Mouse (Mus musculus): ENCODE data around the gene Mocs3.

The Mocs3 gene

GRCm38 (mm10) chr2:168230026-168230728 lies at the start of gene Mocs3, which contains the start of the genes Gm20716 and Dpm1:
Mocs3 (plus strand) TSS chr2:168230622.
Gm20716 (minus strand) TSS chr2:168230364.
Dpm1 (minus strand) TSS chr2:168230591.
- peak; percentile 76 for DNase-seq (ENCODE audit: low read depth)

- DNase-seq (ENCODE audit: low read depth): no peak
These were observed 38.6 kb upstream of the Mocs3 start for GRCm38 (mm10) chr2:168191856-168192255.

- DNase-seq (ENCODE audit: low read depth): no peak
These were observed 36.7 kb upstream of the Mocs3 start for GRCm38 (mm10) chr2:168193685-168194084.

GRCm38 (mm10) chr2:168195721-168196120 lies 34.7 kb upstream of the Mocs3 start:
- DNase-seq (ENCODE audit: low read depth): no peak

GRCm38 (mm10) chr2:168198421-168198820 lies 32.0 kb upstream of the Mocs3 start:
- DNase-seq (ENCODE audit: low read depth): no peak

DNA sequence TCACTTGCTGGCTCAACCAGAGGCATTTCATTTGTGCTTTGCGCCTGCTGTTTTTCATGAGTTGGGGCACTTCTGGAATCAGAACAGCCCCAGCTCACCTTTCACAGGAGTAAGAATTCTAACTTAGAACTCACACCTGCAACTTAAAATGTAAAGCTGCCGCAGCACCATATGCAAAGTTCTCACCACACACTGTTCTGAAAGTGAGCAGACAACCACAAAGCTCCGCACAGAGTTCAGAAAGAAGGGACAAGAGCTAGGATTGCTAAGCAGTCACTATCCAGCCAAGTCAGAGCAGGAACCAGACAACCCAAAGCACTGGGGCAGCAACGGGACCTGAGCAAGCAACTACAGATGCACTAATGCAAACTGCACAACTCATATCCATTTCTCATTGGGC lies 30.9 kb upstream of the Mocs3 start:
- DNase-seq (ENCODE audit: low read depth): no peak

GRCm38 (mm10) chr2:168200014-168200691 lies 30.3 kb upstream of the Mocs3 start:
- no peak for DNase-seq (ENCODE audit: low read depth)

DNA sequence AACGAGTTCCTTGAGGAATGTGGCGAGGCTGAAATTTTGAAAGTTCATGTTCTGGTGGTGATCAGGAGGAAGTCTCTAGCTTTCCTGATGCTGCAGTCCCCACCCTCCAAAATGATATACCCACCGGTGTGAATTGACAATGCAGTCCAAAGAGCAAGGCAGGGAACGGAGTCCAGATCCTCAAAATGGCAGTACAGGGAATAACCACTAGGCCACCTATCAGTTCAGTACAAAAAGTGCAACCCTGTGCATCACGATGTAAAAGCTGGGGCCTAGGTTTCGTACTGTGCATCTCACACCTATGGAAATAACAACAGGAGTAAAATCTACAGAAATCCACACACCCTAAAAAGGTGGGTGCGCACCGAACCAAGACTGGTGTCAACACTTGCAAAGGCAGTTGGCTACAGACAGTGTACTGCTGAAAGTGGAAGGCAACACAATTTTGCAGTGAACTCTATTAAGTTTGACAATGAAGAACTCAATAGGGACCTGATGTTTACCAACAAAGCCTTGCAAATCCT lies 25.9 kb upstream of the Mocs3 start:
- no peak for DNase-seq (ENCODE audit: low read depth)

DNA sequence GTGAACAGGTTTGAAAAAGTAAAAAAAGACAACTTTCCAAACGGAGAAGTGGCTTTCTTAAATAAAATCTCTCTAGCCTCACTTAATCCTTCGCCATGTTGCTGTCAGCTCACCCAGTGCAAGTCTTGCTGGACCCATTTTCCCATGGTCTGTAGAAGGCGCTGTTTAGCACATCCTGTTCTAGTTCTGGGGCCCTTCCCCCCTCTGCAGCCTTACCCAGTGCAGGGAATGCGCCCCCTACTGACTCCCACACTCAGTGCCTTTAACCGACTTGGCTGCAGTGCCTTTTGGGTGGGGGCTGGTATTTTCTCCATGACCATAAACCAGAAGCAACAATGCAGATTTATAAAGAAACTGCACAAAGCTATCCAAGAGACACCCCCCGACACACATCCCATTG lies 25.2 kb upstream of the Mocs3 start:
- peak; percentile 94 for DNase-seq (ENCODE audit: low read depth)

DNA sequence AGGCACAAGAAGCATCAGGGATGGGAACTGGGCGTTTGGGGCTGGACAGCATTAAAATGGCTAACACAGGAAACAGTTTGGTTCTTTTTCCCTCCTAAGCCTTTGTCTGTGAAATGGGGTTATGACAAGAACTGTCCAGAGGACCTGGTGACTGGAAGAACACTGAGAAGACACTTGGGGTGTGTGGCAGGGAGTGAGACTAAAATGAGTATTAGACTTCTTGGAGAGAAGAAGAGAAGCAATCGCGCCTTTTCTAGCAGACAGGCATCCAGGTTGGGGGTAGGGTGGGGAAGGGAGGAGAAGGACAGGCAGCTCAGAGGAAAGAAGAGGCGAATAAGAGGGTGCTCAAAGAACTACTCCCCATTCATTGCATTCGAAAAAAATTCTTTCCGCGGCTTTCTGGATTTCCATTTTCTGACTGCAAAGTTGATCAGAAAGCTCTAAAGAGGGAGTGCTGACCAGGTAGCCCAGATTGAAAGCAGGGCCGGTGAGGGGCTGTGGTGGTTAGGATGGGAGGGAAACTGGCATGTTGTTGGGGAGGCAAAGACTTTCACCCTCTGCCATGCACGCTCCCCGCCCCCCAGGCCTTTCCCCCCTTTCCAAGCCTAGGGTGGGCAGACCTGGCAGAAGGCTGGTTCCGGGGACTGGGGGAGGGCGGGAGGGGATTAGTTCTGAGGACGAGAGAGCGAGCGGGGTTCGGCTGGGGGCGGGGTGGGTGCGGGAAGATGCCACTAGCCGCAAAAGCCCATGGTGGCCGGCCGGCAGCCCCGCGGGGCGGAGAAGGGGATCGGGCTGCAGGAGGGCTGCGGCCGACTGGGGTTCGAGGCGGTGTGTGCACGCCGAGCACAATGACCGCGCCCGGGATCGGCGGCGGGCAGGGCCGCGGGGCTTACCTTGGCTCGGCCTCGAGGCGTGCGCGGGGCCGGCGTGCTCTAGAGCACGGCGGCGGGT lies 24.5 kb upstream of the Mocs3 start:
- no peak for DNase-seq (ENCODE audit: low read depth)

- peak; percentile 92 for DNase-seq (ENCODE audit: low read depth)
These were observed 23.4 kb upstream of the Mocs3 start, which contains the start of gene Adnp for GRCm38 (mm10) chr2:168206725-168207644. Adnp (minus strand) TSS chr2:168207112.

- no peak for DNase-seq (ENCODE audit: low read depth)
These were observed 22.5 kb upstream of the Mocs3 start for GRCm38 (mm10) chr2:168207883-168208282.

DNA sequence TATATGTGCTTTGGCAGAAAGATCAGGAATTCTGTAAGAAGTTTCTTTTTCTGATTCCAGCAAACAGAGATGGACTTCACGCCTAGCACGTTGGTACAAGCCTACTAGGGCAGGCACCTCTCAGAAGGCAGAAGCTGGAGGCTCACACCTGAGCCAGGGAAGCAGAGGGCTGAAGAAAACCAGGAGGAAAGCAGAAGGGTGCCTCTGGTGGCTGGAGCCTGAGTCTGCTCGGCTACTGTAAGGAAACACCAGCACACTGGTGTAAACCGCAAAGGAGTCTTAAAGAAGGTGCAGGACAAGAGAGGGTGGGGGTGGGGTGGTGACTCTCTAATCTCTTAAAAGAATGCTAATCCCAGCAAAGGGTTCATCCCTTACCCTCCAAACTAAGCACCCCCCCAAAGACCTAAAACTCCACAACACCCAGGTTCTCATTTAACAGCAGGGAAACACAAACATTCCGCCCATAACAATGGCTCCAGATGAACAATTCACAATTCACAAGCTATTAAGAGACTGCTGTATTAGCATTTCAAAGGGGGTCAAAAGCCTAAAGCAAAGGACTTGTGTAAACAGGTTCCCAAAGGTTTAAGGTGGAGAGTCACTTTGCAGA lies 16.5 kb upstream of the Mocs3 start:
- DNase-seq (ENCODE audit: low read depth): no peak

GRCm38 (mm10) chr2:168223326-168223725 lies 7.1 kb upstream of the Mocs3 start:
- no peak for DNase-seq (ENCODE audit: low read depth)

DNA sequence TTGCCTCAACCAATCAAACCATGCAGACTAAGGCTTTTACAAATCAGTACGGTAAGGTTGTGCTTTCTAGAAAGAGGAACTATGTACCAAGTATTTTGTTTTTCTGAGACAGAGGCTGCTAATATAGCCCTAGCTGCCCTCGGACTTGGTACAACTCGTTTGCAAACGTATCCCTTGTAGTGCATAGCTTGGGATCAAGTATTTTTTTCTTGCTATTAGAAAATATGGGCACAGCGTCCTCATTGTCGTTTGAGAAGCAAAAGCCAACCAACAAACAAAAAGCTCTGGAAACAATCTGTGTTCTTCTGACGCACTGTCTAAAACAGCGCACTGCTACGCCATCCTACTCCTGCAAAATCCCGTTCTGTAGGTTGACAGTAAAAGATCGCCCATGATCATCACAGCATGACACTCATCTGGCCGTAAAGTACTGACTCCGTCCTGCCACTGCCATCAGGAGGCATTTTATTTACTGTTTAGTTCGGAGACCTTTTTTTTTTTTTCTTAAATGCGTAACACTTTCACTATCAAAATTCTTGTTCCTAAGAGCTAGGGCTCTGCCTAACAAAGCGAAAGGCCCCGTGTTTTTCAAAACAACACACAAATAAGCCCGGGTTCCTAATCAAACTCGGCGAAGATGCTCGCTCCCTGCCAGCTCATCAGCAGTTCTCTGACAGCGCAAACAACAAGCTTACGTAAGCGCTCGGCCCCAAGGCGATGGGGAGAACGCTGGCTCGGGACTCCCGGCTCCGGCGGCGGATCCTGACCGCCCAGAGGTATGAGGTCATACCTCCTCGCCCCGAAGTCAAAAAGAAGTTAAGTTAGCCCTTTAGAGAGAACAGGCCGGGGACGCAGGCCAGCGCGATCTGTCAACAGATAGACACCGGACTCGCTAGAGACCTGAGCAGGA lies 1.1 kb upstream of the Mocs3 start:
- no peak for DNase-seq (ENCODE audit: low read depth)

GRCm38 (mm10) chr2:168230773-168231470 lies 500 bp downstream of the Mocs3 start:
- no peak for DNase-seq (ENCODE audit: low read depth)

GRCm38 (mm10) chr2:168231471-168231829 lies 1.0 kb downstream of the Mocs3 start:
- DNase-seq (ENCODE audit: low read depth): no peak

DNA sequence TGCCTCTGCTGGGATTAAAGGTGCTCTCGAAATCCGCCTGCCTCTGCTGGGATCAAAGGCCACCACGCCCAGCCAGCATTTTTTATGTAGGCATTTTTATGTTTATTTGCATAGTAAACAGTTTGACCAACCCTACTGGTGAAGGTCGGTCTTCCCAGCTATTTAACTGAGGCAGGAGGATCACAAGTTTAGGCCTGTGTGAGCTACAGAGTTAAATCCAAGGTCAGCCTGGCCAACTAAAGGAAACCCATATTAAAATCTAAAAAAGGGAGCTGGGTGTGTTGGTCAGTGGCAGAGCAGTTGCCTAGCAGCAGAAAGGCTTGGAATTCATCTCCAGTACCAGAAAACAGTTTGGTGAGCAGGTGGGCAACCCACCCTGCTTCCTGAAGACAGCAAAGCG lies 2.9 kb downstream of the Mocs3 start:
- DNase-seq (ENCODE audit: low read depth): no peak

DNA sequence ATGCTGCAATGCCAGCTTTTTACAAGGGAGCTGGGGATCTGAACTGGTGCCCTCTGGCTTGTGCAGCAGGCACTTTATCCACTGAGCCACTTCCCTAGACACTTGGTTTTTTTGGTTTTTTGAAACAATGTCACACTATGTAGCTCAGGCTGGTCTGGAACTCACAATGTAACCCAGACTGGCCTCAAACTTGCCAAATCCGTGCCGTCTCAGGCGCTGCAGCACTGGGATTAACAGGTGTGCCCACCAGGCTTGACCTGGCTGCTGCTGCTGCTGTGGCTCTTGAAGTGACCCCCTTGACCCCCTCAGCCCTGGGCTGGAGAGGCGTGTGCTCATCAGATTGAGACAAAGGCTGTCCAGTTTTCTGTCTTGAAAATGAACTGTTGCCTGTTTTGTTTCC lies 7.9 kb downstream of the Mocs3 start:
- DNase-seq (ENCODE audit: low read depth): no peak

Measured in c-Kit-positive CD71-negative TER-119-negative erythroid progenitor cells, embryonic 14.5 days (primary cell).